24 mouse cellular contexts compared by ENCODE assay signal in genomic region chr1:64669451-64669850, GRCm38 (mm10). TPM values are rescaled to one million over a fixed set of nuclear protein-coding genes. Genes with fewer than 3 reads are reported as not detected.
DNase-seq lines count a peak whose midpoint lies in the region; ATAC-seq and TF ChIP-seq lines count a peak whose summit lies in the region.
"Had no signal": no experiment of that assay in that cellular context is flagged by ENCODE, and none has a peak within 500 bp of the region (broad histone marks: within the 10 kb centered on the region; RNA-seq: fewer than 3 reads in every experiment).

No protein-coding gene starts in this region.

- 0 out of 2 replicates have a peak, but pooled peaks have one; percentile 36 for ATAC-seq in kidney, postnatal 0 days (replicated peaks; ENCODE audit: low FRiP score, low read depth)
- ATAC-seq in intestine, embryonic 16.5 days = 0 out of 2 replicates have a peak, but pooled peaks have one; percentile 55

- WGBS in kidney, postnatal 0 days = 85% methylated on average over 2 of the region's 2 CpGs
- 65% methylated on average over 2 of the region's 2 CpGs for WGBS in intestine, embryonic 16.5 days

- no peaks in the 10 kb centered on the region for H3K27me3 ChIP-seq in kidney, postnatal 0 days (ENCODE audit: insufficient read depth, low read length)
- H3K27me3 ChIP-seq in intestine, embryonic 16.5 days (replicated peaks; ENCODE audit: control insufficient read depth, insufficient read depth, low read length) = no peaks in the 10 kb centered on the region
- H3K27me3 ChIP-seq: CH12.LX; liver, embryonic 13.5 days; neural tube, embryonic 12.5 days had no signal

- no peak overlapping the region for H3K27ac ChIP-seq in kidney, postnatal 0 days
- no peak overlapping the region for H3K27ac ChIP-seq in intestine, embryonic 16.5 days (ENCODE audit: low read length)
- H3K27ac ChIP-seq: forebrain, embryonic 10.5 days; heart, embryonic 10.5 days; liver, embryonic 13.5 days; neural tube, embryonic 12.5 days had no signal

- intact Hi-C loops in gastrocnemius, postnatal 14 days (cut with DNase I; ENCODE audit: low total_unique reads) = no loop called here
- intact Hi-C loops in heart, postnatal 14 days (cut with DNase I) = no loop called here

- no peak overlapping the region for H3K4me3 ChIP-seq in kidney, postnatal 0 days (replicated peaks; ENCODE audit: low read depth, low read length)
- H3K4me3 ChIP-seq in intestine, embryonic 16.5 days (ENCODE audit: low read length) = no peak overlapping the region
- H3K4me3 ChIP-seq: forebrain, embryonic 10.5 days; heart, embryonic 10.5 days; liver, embryonic 13.5 days; megakaryocyte, embryonic 14.5 days; neural tube, embryonic 12.5 days had no signal

- H3K4me2 ChIP-seq in kidney, postnatal 0 days (ENCODE audit: low read length) = no peak overlapping the region
- H3K4me2 ChIP-seq in intestine, embryonic 16.5 days (ENCODE audit: low read depth, low read length) = no peak overlapping the region
- H3K4me2 ChIP-seq: liver, embryonic 13.5 days; lung, embryonic 14.5 days; neural tube, embryonic 12.5 days had no signal

- no peaks in the 10 kb centered on the region for H3K9me3 ChIP-seq in kidney, postnatal 0 days (replicated peaks; ENCODE audit: low read length)
- no peaks in the 10 kb centered on the region for H3K9me3 ChIP-seq in intestine, embryonic 16.5 days (ENCODE audit: control insufficient read depth, low read length)
- H3K9me3 ChIP-seq: forebrain, embryonic 10.5 days; heart, embryonic 10.5 days; liver, embryonic 13.5 days; megakaryocyte, embryonic 14.5 days; neural tube, embryonic 12.5 days had no signal

- DNase-seq in embryo, embryonic 11 days = peak; percentile 10
- DNase-seq in embryo, embryonic 9.5 days (ENCODE audit: extremely low spot score) = no peak
- DNase-seq in kidney, postnatal 0 days (ENCODE audit: low spot score) = no peak
- DNase-seq in kidney, postnatal 10 days = no peak
- peak; percentile 29 for DNase-seq in ES-CJ7 (ENCODE audit: low read depth, low spot score)
- DNase-seq in gastrocnemius, postnatal 14 days = no peak
- DNase-seq in heart, postnatal 14 days = no peak
- DNase-seq: adrenal gland, postnatal 25 days; cerebellum, adult 11 months; cerebellum, adult 9-11 months; kidney, adult 8-10 months; kidney, postnatal 4 days; liver, embryonic 13.5 days; lung, embryonic 14.5 days; lung, postnatal 36 days; midbrain, embryonic 14.5 days; right cerebral cortex, postnatal 14 days; thymus, postnatal 36 days had no signal

- H3K9ac ChIP-seq in kidney, postnatal 0 days (ENCODE audit: low read depth, low read length) = no peak overlapping the region
- H3K9ac ChIP-seq in intestine, embryonic 16.5 days (ENCODE audit: low read depth, low read length) = no peak overlapping the region
- H3K9ac ChIP-seq: liver, embryonic 13.5 days; lung, embryonic 14.5 days; neural tube, embryonic 12.5 days had no signal

- H3K36me3 ChIP-seq in kidney, postnatal 0 days (ENCODE audit: insufficient read depth, low read length) = no peaks in the 10 kb centered on the region
- no peaks in the 10 kb centered on the region for H3K36me3 ChIP-seq in intestine, embryonic 16.5 days (ENCODE audit: control insufficient read depth, insufficient read depth, low read length)
- H3K36me3 ChIP-seq: forebrain, embryonic 10.5 days; heart, embryonic 10.5 days; liver, embryonic 13.5 days; neural tube, embryonic 12.5 days had no signal

- no peak for TF ChIP-seq CTCF in kidney, postnatal 0 days (IDR thresholded peaks at IDR 0.05; ENCODE audit: low read depth)

- H3K4me1 ChIP-seq in kidney, postnatal 0 days (replicated peaks; ENCODE audit: insufficient read depth, low read length) = no peaks in the 10 kb centered on the region
- H3K4me1 ChIP-seq in intestine, embryonic 16.5 days (ENCODE audit: control insufficient read depth, insufficient read depth, low read length) = no peaks in the 10 kb centered on the region
- H3K4me1 ChIP-seq: heart, embryonic 10.5 days; liver, embryonic 13.5 days; neural tube, embryonic 12.5 days had no signal

RNA-seq across cellular contexts. Expression of gene Ccnyl1, which starts 20.8 kb away (rescaled TPM):
- 4.5 and 5.0 TPM in 2 replicates for polyA plus RNA-seq in kidney, postnatal 0 days (2015; fragmentation: Nextera tagmentation; extraction: Ambion mirVana)
- 3.8 TPM in 2 replicates for polyA plus RNA-seq in intestine, embryonic 16.5 days (2015; fragmentation: Nextera tagmentation; extraction: Ambion mirVana)
- total RNA-seq in gastrocnemius, postnatal 14 days (2021) = 10 to 100 TPM; 17.6 to 22.7 TPM
- total RNA-seq in heart, postnatal 14 days (2021) = 10 to 100 TPM; 20.5 to 21.4 TPM

RNA-seq across cellular contexts. Expression of gene Mettl21a, which starts 52.4 kb away (rescaled TPM):
- 16.3 and 17.7 TPM in 2 replicates for polyA plus RNA-seq in kidney, postnatal 0 days (2015; fragmentation: Nextera tagmentation; extraction: Ambion mirVana)
- 17.1 and 19.5 TPM in 2 replicates for polyA plus RNA-seq in intestine, embryonic 16.5 days (2015; fragmentation: Nextera tagmentation; extraction: Ambion mirVana)
- 10 to 100 TPM in 1 of 2 experiments, 1 to 10 TPM in 1; 7.1 to 12.6 TPM for total RNA-seq in gastrocnemius, postnatal 14 days (2021)
- total RNA-seq in heart, postnatal 14 days (2021) = 1 to 10 TPM; 6.4 to 8.4 TPM

Comparison
In these comparisons a context has a peak if more than half of its experiments do, and no peak if none do; other contexts are left out.
1. DNase-seq: peak in embryo, embryonic 11 days (single experiment) and ES-CJ7 (single experiment); none in embryo, embryonic 9.5 days (single experiment), kidney, postnatal 0 days (single experiment), kidney, postnatal 10 days (single experiment), gastrocnemius, postnatal 14 days (single experiment) and heart, postnatal 14 days (0 of 2).